ENCODE assay signal across 23 mouse cellular contexts in the genomic region with DNA sequence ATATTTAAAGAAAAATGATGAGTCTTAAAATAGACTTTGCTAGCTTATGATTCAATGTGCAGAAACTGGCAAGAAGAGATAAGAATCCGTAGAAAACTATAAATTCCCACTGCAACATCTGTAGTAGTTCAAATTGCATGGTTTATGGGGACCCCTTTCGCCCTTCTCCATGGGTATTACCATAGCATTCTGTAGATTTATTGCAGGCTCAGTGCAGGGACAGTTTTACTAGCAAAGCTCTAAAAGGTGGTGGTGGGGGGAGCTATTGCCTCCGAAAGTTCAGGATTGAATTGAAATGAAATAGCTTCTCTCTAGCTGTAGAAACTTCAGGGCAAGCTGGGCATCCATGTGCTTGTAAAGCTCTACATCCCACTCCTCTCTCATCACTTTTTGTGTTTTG. TPM values are rescaled to one million over a fixed set of nuclear protein-coding genes. Genes with fewer than 3 reads are reported as not detected.
DNase-seq lines count a peak whose midpoint lies in the region; ATAC-seq and TF ChIP-seq lines count a peak whose summit lies in the region.
"Had no signal": no experiment of that assay in that cellular context is flagged by ENCODE, and none has a peak within 500 bp of the region (broad histone marks: within the 10 kb centered on the region; RNA-seq: fewer than 3 reads in every experiment).

No protein-coding gene starts in this region.

- 72% methylated on average over 3 of the region's 3 CpGs for WGBS in hindbrain, embryonic 13.5 days
- 88% methylated on average over 3 of the region's 3 CpGs for WGBS in hindbrain, embryonic 11.5 days
- WGBS in limb, embryonic 10.5 days: 13% methylated on average over 3 of the region's 3 CpGs
- WGBS in neural tube, embryonic 13.5 days: 8% methylated on average over 3 of the region's 3 CpGs

- H3K4me2 ChIP-seq in hindbrain, embryonic 13.5 days: no peak overlapping the region
- no peak overlapping the region for H3K4me2 ChIP-seq in hindbrain, embryonic 11.5 days (replicated peaks; ENCODE audit: low read depth, low read length)
- no peak overlapping the region for H3K4me2 ChIP-seq in neural tube, embryonic 13.5 days
- H3K4me2 ChIP-seq: heart, embryonic 13.5 days had no signal

- no peaks in the 10 kb centered on the region for H3K9me3 ChIP-seq in hindbrain, embryonic 13.5 days
- H3K9me3 ChIP-seq in hindbrain, embryonic 11.5 days (ENCODE audit: control insufficient read depth, low read length): no peaks in the 10 kb centered on the region
- no peaks in the 10 kb centered on the region for H3K9me3 ChIP-seq in limb, embryonic 10.5 days (replicated peaks)
- H3K9me3 ChIP-seq in neural tube, embryonic 13.5 days: no peaks in the 10 kb centered on the region
- H3K9me3 ChIP-seq: forebrain, embryonic 10.5 days; midbrain, embryonic 10.5 days had no signal

- no peaks in the 10 kb centered on the region for H3K36me3 ChIP-seq in hindbrain, embryonic 13.5 days
- H3K36me3 ChIP-seq in hindbrain, embryonic 11.5 days (ENCODE audit: control insufficient read depth, insufficient read depth, low read length): no peaks in the 10 kb centered on the region
- no peaks in the 10 kb centered on the region for H3K36me3 ChIP-seq in limb, embryonic 10.5 days
- no peaks in the 10 kb centered on the region for H3K36me3 ChIP-seq in neural tube, embryonic 13.5 days
- H3K36me3 ChIP-seq: forebrain, embryonic 10.5 days; G1E; heart, embryonic 13.5 days; midbrain, embryonic 10.5 days had no signal

- no peak for TF ChIP-seq CTCF in layer of hippocampus, adult 2 months (conservative IDR thresholded peaks at IDR 0.05)

- H3K27me3 ChIP-seq in hindbrain, embryonic 13.5 days: no peaks in the 10 kb centered on the region
- no peaks in the 10 kb centered on the region for H3K27me3 ChIP-seq in hindbrain, embryonic 11.5 days (ENCODE audit: control insufficient read depth, insufficient read depth, low read length)
- H3K27me3 ChIP-seq in limb, embryonic 10.5 days (ENCODE audit: low read depth, poor library complexity, severe bottlenecking): no peaks in the 10 kb centered on the region
- no peaks in the 10 kb centered on the region for H3K27me3 ChIP-seq in neural tube, embryonic 13.5 days
- H3K27me3 ChIP-seq: heart, embryonic 13.5 days had no signal

- peaks cover 4% of the 10 kb centered on the region; the same call in 1 of the 2 replicates for H3K4me1 ChIP-seq in hindbrain, embryonic 13.5 days (replicated peaks)
- H3K4me1 ChIP-seq in hindbrain, embryonic 11.5 days (replicated peaks; ENCODE audit: control insufficient read depth, insufficient read depth, low read length): no peaks in the 10 kb centered on the region
- H3K4me1 ChIP-seq in limb, embryonic 10.5 days: peaks cover 28% of the 10 kb centered on the region
- H3K4me1 ChIP-seq in neural tube, embryonic 13.5 days (replicated peaks): peaks cover 26% of the 10 kb centered on the region
- H3K4me1 ChIP-seq: forebrain, embryonic 10.5 days; heart, embryonic 13.5 days; midbrain, embryonic 10.5 days had no signal

- ATAC-seq in hindbrain, embryonic 13.5 days (ENCODE audit: low FRiP score): no peak
- no peak for ATAC-seq in hindbrain, embryonic 11.5 days (ENCODE audit: low FRiP score)
- peak; percentile 94 for ATAC-seq in neural tube, embryonic 13.5 days (ENCODE audit: low read depth)
- ATAC-seq: forebrain, postnatal 0 days; hindbrain, embryonic 16.5 days; liver, postnatal 0 days had no signal

- no peak overlapping the region for H3K4me3 ChIP-seq in hindbrain, embryonic 13.5 days
- H3K4me3 ChIP-seq in hindbrain, embryonic 11.5 days (ENCODE audit: low read depth, low read length): no peak overlapping the region
- no peak overlapping the region for H3K4me3 ChIP-seq in limb, embryonic 10.5 days
- no peak overlapping the region for H3K4me3 ChIP-seq in neural tube, embryonic 13.5 days
- H3K4me3 ChIP-seq in layer of hippocampus, adult 2 months: no peak overlapping the region
- H3K4me3 ChIP-seq: forebrain, embryonic 10.5 days; heart, embryonic 13.5 days; midbrain, embryonic 10.5 days had no signal

- no peak overlapping the region for H3K9ac ChIP-seq in hindbrain, embryonic 13.5 days
- H3K9ac ChIP-seq in hindbrain, embryonic 11.5 days (ENCODE audit: low read depth, low read length): no peak overlapping the region
- H3K9ac ChIP-seq in neural tube, embryonic 13.5 days: no peak overlapping the region
- H3K9ac ChIP-seq: forebrain, postnatal 0 days; heart, embryonic 13.5 days; liver, postnatal 0 days had no signal

- DNase-seq in hindbrain, embryonic 11.5 days (ENCODE audit: low spot score): no peak
- peak; percentile 63 for DNase-seq in embryo, embryonic 10.5 days (ENCODE audit: low spot score)
- peak; percentile 42 for DNase-seq in limb, embryonic 10.5 days (ENCODE audit: low spot score)
- DNase-seq in lung, postnatal 36 days: no peak
- DNase-seq in layer of hippocampus, adult 2 months (ENCODE audit: low spot score in 2 of 2): no peak
- DNase-seq in c-Kit-positive CD71-positive TER-119-positive erythroid progenitor cells, embryonic 14.5 days (ENCODE audit: low spot score): no peak
- DNase-seq: adrenal gland, postnatal 14 days; cerebellum, adult 11 months; cerebellum, postnatal 36 days; forebrain, postnatal 0 days; gastrocnemius, postnatal 10 days; heart, adult 18-20 months; heart, postnatal 36 days; kidney, adult 11 months; liver, postnatal 0 days; thymus, postnatal 4 days had no signal

- peak overlapping the region; percentile 35; the same call in 1 of the 2 replicates for H3K27ac ChIP-seq in hindbrain, embryonic 13.5 days
- H3K27ac ChIP-seq in hindbrain, embryonic 11.5 days (ENCODE audit: low read depth, low read length): no peak overlapping the region
- peak overlapping the region; percentile 25; the same call in 1 of the 2 replicates for H3K27ac ChIP-seq in limb, embryonic 10.5 days
- peak overlapping the region; percentile 42 for H3K27ac ChIP-seq in neural tube, embryonic 13.5 days (replicated peaks)
- no peak overlapping the region for H3K27ac ChIP-seq in layer of hippocampus, adult 2 months
- H3K27ac ChIP-seq: forebrain, embryonic 10.5 days; heart, embryonic 13.5 days; midbrain, embryonic 10.5 days had no signal

RNA-seq across cellular contexts. Expression of gene Bend5, which starts 57.6 kb away (rescaled TPM):
- polyA plus RNA-seq in hindbrain, embryonic 13.5 days (2015; fragmentation: Nextera tagmentation; extraction: Ambion mirVana): 74.9 and 76.4 TPM in 2 replicates
- polyA plus RNA-seq in hindbrain, embryonic 11.5 days (2014; fragmentation: Nextera tagmentation; extraction: Ambion mirVana): 48.8 and 51.8 TPM in 2 replicates
- polyA plus RNA-seq in limb, embryonic 10.5 days (2016; fragmentation: Nextera tagmentation; extraction: Ambion mirVana): 32.2 and 37.1 TPM in 2 replicates
- polyA plus RNA-seq in neural tube, embryonic 13.5 days (2015; fragmentation: Nextera tagmentation; extraction: Ambion mirVana): 72.7 and 76.9 TPM in 2 replicates
- 10 to 100 TPM; 13.1 to 13.5 TPM for total RNA-seq in layer of hippocampus, adult 2 months (2021)
- total RNA-seq: G1E had no signal
- polyA plus RNA-seq: G1E had no signal

Comparison
In these comparisons a context has a peak if more than half of its experiments do, and no peak if none do; other contexts are left out.
1. H3K27ac ChIP-seq: peak in hindbrain, embryonic 13.5 days (single experiment), limb, embryonic 10.5 days (single experiment) and neural tube, embryonic 13.5 days (single experiment); none in hindbrain, embryonic 11.5 days (single experiment) and layer of hippocampus, adult 2 months (single experiment).
2. DNase-seq: peak in embryo, embryonic 10.5 days (single experiment) and limb, embryonic 10.5 days (single experiment); none in hindbrain, embryonic 11.5 days (single experiment), lung, postnatal 36 days (single experiment), layer of hippocampus, adult 2 months (0 of 2) and c-Kit-positive CD71-positive TER-119-positive erythroid progenitor cells, embryonic 14.5 days (single experiment).